Mouse (Mus musculus): ENCODE measurements around the gene Nedd4. TPM values are rescaled to one million over a fixed set of nuclear protein-coding genes. Genes with fewer than 3 reads are reported as not detected.

The Nedd4 gene
- polyA plus RNA-seq, 1 experiment from 2014 or later = 518 TPM

DNA sequence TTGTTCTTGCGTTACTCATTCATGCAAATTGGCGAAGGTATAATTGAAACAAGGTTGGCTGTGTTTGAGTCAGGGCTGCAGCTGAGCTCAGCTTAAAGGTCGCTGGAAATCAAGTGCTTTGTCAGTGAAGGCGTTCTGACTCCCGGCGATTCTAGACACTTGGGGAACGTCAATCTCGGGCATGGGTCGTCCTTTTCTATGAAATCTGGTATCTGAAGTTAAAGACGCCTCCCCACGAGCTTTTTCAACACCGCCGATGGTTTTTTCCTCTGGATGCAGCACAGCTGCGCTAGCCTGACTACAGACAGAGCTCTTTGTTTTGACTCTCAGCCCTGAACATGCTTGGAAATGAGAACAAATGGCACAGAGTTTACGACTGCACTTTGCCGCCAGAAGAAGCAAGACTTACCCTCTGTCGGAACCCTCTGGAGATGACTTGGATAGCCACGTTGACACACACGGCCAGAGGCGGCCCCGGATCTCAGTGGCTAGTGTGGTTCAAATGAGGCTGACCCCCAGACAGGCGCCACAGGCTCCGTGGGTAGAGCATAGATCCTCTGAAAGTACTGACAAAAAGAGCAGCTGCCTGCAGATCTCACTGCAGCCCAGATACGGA is 31.0 kb downstream of the Nedd4 start:
- Histone ChIP-seq H3K9ac (peak overlapping the region; percentile 24; the same call in 1 of the 2 replicates), H3K27me3 (no peaks in the 10 kb centered on the region), H3K4me3 (no peak overlapping the region), H3K27ac (peak overlapping the region; percentile 71), H3K9me3 (no peaks in the 10 kb centered on the region), H3K4me1 (replicated peaks) (peaks cover 41% of the 10 kb centered on the region), H3K36me3 (peaks cover 61% of the 10 kb centered on the region), H3K4me2 (no peak overlapping the region)
- WGBS = 67% methylated on average over 24 of the region's 24 CpGs
- no peak for ATAC-seq (ENCODE audit: low FRiP score)

DNA sequence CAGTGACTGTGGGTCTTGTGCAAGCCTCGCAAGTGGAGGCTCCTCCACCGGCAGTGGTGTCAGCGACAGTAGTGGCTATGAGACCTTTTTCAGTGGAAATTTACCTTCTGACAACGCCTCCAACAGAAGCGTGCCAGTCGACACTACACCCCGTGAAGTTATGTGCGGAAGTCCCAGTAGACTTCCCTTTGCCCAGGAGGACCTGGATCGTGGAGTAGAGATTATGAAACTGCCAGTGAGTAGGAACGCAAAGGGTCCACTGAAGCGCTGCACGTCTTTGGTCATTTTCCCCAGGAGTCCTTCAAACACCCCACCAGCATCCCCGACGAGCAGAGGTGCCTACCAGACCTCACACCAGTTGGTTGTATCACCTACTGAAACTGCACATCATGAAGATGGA is 31.7 kb downstream of the Nedd4 start:
- Histone ChIP-seq H3K36me3 (peaks cover 61% of the 10 kb centered on the region), H3K27me3 (no peaks in the 10 kb centered on the region), H3K4me1 (replicated peaks) (peaks cover 47% of the 10 kb centered on the region), H3K9ac (no peak overlapping the region), H3K4me3 (no peak overlapping the region), H3K9me3 (no peaks in the 10 kb centered on the region), H3K4me2 (no peak overlapping the region), H3K27ac (peak overlapping the region; percentile 71)
- no peak for ATAC-seq (ENCODE audit: low FRiP score)
- 93% methylated on average over 14 of the region's 14 CpGs for WGBS

DNA sequence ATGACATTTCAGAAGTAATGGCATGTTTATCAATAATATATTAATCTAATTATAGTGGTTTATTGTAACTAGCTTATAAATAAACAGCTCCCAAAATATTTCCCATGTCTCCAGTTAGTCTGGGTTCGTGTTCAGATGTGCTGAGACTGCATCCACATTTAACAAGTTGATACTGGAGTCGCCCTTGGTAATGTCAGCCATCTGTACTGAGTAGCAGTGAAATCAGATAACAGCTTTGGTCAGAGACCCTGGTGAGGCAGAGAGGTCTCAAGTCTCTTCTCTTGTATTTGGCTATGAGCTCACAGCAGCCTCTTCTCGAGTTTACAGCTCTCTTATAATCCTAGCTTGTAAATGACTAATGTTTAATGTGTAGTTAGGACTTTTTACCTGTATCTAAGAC is 34.4 kb downstream of the Nedd4 start:
- Histone ChIP-seq H3K9me3 (no peaks in the 10 kb centered on the region), H3K4me2 (no peak overlapping the region), H3K9ac (no peak overlapping the region), H3K4me3 (no peak overlapping the region), H3K4me1 (replicated peaks) (peaks cover 67% of the 10 kb centered on the region), H3K27me3 (no peaks in the 10 kb centered on the region), H3K36me3 (peaks cover 51% of the 10 kb centered on the region), H3K27ac (no peak overlapping the region)
- whole genome bisulfite sequencing = 70% methylated on average over 3 of the region's 3 CpGs
- no peak for ATAC-seq (ENCODE audit: low FRiP score)

DNA sequence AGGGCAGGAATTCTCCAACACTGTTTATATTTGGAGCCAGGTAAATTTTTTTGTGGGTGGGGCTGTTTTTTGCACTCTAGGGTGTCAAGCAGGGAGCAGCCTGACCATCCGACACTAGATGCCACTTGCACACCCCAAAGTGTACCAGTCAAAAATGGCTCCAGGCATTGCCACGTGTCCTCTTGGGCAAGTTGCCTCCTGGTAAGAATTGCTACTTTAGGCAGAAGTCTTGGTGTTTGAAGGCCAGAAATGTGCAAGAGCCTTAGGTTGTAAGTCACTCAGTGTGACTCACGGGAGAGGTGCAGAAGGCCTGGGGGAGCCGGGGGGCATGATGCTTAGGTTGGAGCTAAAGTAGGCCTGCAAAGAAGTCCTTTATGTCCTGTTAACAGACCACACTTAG is 35.6 kb downstream of the Nedd4 start:
- Histone ChIP-seq H3K9me3 (no peaks in the 10 kb centered on the region), H3K4me1 (replicated peaks) (peaks cover 71% of the 10 kb centered on the region), H3K9ac (0 out of 2 replicates have a peak overlapping the region, but pooled peaks have one; percentile 5), H3K27me3 (no peaks in the 10 kb centered on the region), H3K36me3 (peaks cover 54% of the 10 kb centered on the region), H3K27ac (no peak overlapping the region), H3K4me3 (no peak overlapping the region), H3K4me2 (no peak overlapping the region)
- no peak for ATAC-seq (ENCODE audit: low FRiP score)
- WGBS = 92% methylated on average over 4 of the region's 4 CpGs

DNA sequence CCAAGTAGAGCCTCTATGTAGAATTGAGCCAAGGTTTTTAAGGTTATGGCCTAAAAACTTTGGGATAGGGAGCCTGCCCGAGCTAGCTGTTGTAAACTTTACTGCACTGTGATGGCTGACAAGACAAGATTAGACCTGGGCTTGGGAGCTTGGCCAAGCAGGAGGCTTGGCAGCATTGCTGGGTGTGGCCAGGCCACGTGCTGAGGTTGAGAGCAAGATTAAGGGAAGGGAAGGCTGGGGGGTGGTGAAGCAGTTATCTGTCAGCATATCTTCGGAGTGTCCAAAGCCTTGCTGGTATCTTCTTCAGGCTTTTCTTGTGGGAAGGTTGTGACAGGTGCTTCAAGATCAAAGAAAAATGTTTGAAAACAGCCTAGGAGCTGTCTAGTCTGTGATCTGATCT is 37.6 kb downstream of the Nedd4 start:
- peaks cover 45% of the 10 kb centered on the region for H3K36me3 ChIP-seq

DNA sequence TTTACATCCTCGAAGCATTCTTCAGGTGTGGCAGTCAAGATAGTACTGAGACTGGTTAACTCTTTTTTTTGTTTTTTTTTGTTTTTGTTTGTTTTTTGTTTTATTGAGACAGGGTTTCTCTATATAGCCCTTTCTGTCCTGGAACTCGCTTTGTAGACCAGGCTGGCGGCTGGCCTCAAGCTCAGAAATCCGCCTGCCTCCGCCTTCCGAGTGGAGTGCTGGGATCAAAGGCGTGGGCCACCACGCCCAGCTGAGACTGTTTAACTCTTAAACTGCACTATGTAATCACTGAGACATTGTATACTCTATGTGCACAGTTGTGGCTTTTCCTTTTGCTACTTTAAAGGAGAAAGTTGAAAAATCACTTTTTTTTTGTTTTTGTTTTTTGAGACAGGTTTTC is 39.3 kb downstream of the Nedd4 start:
- Histone ChIP-seq H3K9me3 (no peaks in the 10 kb centered on the region), H3K9ac (no peak overlapping the region), H3K27ac (no peak overlapping the region), H3K4me1 (replicated peaks) (peaks cover 46% of the 10 kb centered on the region), H3K36me3 (peaks cover 53% of the 10 kb centered on the region), H3K4me2 (no peak overlapping the region), H3K27me3 (no peaks in the 10 kb centered on the region), H3K4me3 (no peak overlapping the region)
- 72% methylated on average over 8 of the region's 8 CpGs for WGBS
- ATAC-seq (ENCODE audit: low FRiP score) = no peak

More for the DNA sequence above, 37.6 kb downstream of the Nedd4 start:
- Histone ChIP-seq H3K4me3 (no peak overlapping the region), H3K27me3 (no peaks in the 10 kb centered on the region), H3K9ac (no peak overlapping the region), H3K27ac (0 out of 2 replicates have a peak overlapping the region, but pooled peaks have one; percentile 19), H3K4me1 (replicated peaks) (peaks cover 52% of the 10 kb centered on the region), H3K9me3 (no peaks in the 10 kb centered on the region), H3K4me2 (no peak overlapping the region)
- no peak for ATAC-seq (ENCODE audit: low FRiP score)
- 83% methylated on average over 3 of the region's 3 CpGs for WGBS

DNA sequence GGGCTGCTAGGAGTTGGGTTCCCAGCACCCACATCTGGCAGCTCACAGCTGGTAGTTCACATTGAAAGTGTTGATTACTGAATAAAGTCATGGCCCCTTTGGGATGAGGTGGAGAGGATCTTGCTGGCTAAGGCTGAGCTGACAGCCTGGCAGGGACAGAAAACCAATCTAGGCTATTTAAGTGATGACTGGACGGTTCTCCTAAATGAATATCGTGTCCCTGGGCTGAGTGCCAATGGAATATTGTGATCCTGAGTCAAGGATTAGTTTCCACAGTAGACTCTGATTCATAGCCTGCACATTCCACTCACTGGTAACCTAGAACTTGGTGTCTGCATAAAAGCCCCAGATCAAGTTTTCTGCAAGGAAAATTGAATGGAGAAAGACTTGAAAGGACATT is 39.9 kb downstream of the Nedd4 start:
- WGBS = 36% methylated on average over 2 of the region's 2 CpGs
- no peaks in the 10 kb centered on the region for H3K27me3 ChIP-seq
- no peak overlapping the region for H3K4me2 ChIP-seq
- ATAC-seq (ENCODE audit: low FRiP score) = no peak
- H3K36me3 ChIP-seq = peaks cover 59% of the 10 kb centered on the region
- no peaks in the 10 kb centered on the region for H3K9me3 ChIP-seq
- no peak overlapping the region for H3K27ac ChIP-seq
- no peak overlapping the region for H3K9ac ChIP-seq
- peaks cover 40% of the 10 kb centered on the region for H3K4me1 ChIP-seq (replicated peaks)
- no peak overlapping the region for H3K4me3 ChIP-seq

DNA sequence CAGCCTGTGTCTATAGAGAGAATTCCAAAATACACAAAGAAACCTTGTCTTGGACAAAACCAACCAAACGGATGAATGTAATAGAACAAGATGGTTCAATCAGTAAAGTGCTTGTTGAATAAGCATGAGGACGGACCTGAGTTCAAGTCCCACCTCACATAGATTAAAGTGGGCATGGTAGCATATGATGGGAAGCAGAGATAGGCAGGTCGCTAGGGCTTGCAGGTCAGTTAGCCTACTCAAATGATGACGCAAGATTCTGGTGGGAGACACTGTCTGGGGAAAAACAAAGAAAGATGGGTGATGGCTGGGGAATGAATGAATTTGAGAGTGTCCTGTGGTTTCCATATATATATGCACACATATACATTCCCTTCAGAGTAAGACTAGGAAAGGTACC is 41.0 kb downstream of the Nedd4 start:
- Histone ChIP-seq H3K4me3 (no peak overlapping the region), H3K4me2 (no peak overlapping the region), H3K9me3 (no peaks in the 10 kb centered on the region), H3K27me3 (no peaks in the 10 kb centered on the region), H3K36me3 (peaks cover 57% of the 10 kb centered on the region), H3K27ac (no peak overlapping the region), H3K4me1 (replicated peaks) (peaks cover 34% of the 10 kb centered on the region), H3K9ac (no peak overlapping the region)
- 96% methylated on average over 4 of the region's 4 CpGs for WGBS
- ATAC-seq (ENCODE audit: low FRiP score) = no peak

DNA sequence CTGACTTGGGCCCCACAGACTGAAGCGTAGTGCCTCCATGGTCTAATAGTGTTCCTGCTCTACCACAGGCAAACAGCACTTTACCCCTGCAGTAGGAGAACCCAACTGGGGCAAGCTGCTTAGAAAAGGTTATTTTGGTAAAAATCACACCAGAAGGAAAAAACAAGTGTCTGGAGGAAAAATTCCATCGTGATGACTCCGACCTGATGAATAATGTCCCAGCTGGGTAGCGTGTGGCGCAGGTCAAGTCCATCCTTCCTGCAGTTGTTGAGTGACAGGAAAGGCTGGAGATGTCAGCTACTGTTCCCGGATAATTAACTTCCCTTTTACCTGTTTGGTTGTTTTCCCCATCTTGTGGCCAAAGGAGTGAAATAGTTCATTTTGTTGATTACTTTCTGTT is 41.6 kb downstream of the Nedd4 start:
- Histone ChIP-seq H3K4me3 (no peak overlapping the region), H3K27me3 (no peaks in the 10 kb centered on the region), H3K36me3 (peaks cover 55% of the 10 kb centered on the region), H3K4me2 (no peak overlapping the region), H3K9me3 (no peaks in the 10 kb centered on the region), H3K4me1 (replicated peaks) (peaks cover 29% of the 10 kb centered on the region), H3K9ac (no peak overlapping the region), H3K27ac (no peak overlapping the region)
- WGBS = 84% methylated on average over 6 of the region's 6 CpGs
- ATAC-seq (ENCODE audit: low FRiP score) = no peak

DNA sequence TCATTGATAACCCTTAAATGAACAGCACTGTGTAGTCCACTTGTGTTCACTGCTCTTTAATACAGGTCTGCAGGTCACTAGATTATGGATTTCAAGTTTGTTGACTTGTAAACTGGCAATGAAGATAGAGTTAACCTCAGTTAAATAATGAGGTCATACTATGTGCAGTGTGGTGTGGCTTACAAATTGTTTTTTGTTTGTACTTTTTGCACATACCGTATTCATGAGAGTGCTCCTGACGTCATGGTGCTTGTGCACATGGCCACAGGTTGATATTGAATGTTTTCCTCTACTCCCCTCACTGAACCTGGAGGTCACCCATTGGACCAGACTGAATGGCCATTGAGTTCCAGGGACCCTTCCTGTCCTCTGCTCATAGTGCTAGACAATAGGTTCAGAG is 43.1 kb downstream of the Nedd4 start:
- H3K27me3 ChIP-seq = no peaks in the 10 kb centered on the region
- no peak overlapping the region for H3K4me3 ChIP-seq
- H3K9me3 ChIP-seq = no peaks in the 10 kb centered on the region
- no peak overlapping the region for H3K9ac ChIP-seq
- 91% methylated on average over 2 of the region's 2 CpGs for whole genome bisulfite sequencing
- H3K27ac ChIP-seq = no peak overlapping the region
- no peak for ATAC-seq (ENCODE audit: low FRiP score)
- H3K4me2 ChIP-seq = no peak overlapping the region
- peaks cover 58% of the 10 kb centered on the region for H3K36me3 ChIP-seq
- H3K4me1 ChIP-seq (replicated peaks) = peaks cover 14% of the 10 kb centered on the region

DNA sequence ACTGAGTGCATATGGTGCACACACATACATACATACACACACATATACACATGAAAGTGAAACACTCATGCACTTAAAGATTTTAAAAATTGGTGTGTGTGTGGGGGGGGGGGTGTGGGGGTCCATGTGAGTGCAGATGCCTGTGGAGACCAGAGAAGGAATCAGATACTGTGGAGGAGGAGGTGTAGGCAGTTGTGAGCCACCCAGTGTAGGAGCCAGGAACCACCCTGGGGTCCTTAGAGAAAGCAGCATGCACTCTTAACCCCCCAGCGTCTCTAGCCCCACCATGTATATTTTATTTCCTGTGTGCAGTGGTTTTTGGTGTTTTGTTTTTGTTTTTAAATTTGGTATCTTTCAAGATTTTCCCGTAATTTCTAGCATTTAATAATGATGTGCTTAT is 45.9 kb downstream of the Nedd4 start:
- H3K36me3 ChIP-seq = peaks cover 67% of the 10 kb centered on the region
- H3K27ac ChIP-seq = no peak overlapping the region
- H3K9ac ChIP-seq = no peak overlapping the region
- H3K9me3 ChIP-seq = no peaks in the 10 kb centered on the region
- no peaks in the 10 kb centered on the region; the same call in none of the 2 replicates for H3K4me1 ChIP-seq (replicated peaks)
- no peak overlapping the region for H3K4me2 ChIP-seq
- no peaks in the 10 kb centered on the region for H3K27me3 ChIP-seq
- H3K4me3 ChIP-seq = no peak overlapping the region
- no peak for ATAC-seq (ENCODE audit: low FRiP score)
- WGBS = 88% methylated on average over 2 of the region's 2 CpGs

DNA sequence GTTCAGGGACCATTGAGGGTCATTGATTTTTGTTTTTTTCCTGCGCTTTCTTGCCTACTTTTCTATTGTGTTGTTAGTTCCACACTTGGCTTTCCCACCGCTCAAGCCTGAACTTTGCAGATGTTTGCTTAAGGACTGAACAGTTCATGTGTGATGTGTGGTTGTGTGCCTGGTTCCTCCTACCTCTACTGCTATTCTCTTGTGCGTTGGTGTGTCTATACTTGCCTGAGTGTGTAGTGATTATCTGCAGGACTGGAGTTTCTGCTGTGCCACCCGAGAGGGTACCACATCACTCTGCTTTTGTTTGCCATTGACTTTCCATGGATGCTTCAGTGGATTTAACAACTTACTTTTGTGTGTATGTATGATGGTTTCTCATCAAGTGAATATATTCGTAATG is 46.5 kb downstream of the Nedd4 start:
- H3K4me2 ChIP-seq = no peak overlapping the region
- no peak overlapping the region for H3K27ac ChIP-seq
- H3K4me1 ChIP-seq (replicated peaks) = no peaks in the 10 kb centered on the region; the same call in none of the 2 replicates
- H3K9me3 ChIP-seq = no peaks in the 10 kb centered on the region
- no peak for ATAC-seq (ENCODE audit: low FRiP score)
- peaks cover 67% of the 10 kb centered on the region for H3K36me3 ChIP-seq
- H3K9ac ChIP-seq = no peak overlapping the region
- no peaks in the 10 kb centered on the region for H3K27me3 ChIP-seq
- no peak overlapping the region for H3K4me3 ChIP-seq
- 87% methylated on average over 5 of the region's 5 CpGs for WGBS

DNA sequence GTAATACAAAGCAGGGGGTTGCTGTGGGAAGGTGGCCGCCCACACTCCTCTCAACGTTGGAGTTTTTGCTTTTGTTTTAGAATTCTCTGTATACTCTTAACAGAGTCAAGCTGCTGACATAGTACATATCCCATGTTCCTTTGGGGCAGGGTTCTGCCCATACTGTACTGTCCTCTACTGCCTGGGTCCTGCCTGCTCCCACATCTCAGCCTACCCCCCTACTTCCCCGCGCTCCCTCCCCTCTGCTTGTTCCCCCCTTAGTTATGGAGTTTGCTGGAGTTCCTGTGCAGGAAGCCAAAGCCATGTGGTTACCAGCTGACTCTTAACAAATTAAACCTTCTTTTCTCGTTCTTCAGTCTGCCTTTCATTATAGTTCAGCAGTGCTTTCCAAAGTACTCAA is 47.9 kb downstream of the Nedd4 start:
- no peak for ATAC-seq (ENCODE audit: low FRiP score)
- peaks cover 74% of the 10 kb centered on the region for H3K36me3 ChIP-seq

More for the DNA sequence above, 47.9 kb downstream of the Nedd4 start:
- 86% methylated on average over 5 of the region's 5 CpGs for WGBS
- H3K27ac ChIP-seq = no peak overlapping the region
- H3K9me3 ChIP-seq = no peaks in the 10 kb centered on the region
- H3K4me1 ChIP-seq (replicated peaks) = no peaks in the 10 kb centered on the region; the same call in 1 of the 2 replicates
- no peak overlapping the region for H3K4me2 ChIP-seq
- H3K27me3 ChIP-seq = no peaks in the 10 kb centered on the region
- no peak overlapping the region for H3K9ac ChIP-seq
- H3K4me3 ChIP-seq = no peak overlapping the region

Data from hindbrain, embryonic 13.5 days (tissue).